Mouse (Mus musculus): ENCODE data around the gene Nkain4.

Nkain4 gene

GRCm38 (mm10) chr2:180919913-180920809, 34.3 kb downstream of the Nkain4 start:
- CTCF ChIA-PET, result interaction anchor here (0.6 to 11.8 kb wide), 14 partner anchors 8 to 692 kb away, joined by 3 to 189 read pairs (median 4); partner anchors contain the start of genes Arfgap1 (in 2 of the 4) and Nkain4 (in 2 of the 4)
- POLR2A ChIA-PET, result interaction anchor here (0.6 to 13.1 kb wide), 65 partner anchors 9 to 600 kb away, joined by 3 to 232 read pairs (median 5); partner anchors contain the start of genes Arfgap1 (in 3 of the 4), Nkain4 (in 3 of the 4), Birc7 (in 2 of the 4) and Gid8 (in 2 of the 4)

DNA sequence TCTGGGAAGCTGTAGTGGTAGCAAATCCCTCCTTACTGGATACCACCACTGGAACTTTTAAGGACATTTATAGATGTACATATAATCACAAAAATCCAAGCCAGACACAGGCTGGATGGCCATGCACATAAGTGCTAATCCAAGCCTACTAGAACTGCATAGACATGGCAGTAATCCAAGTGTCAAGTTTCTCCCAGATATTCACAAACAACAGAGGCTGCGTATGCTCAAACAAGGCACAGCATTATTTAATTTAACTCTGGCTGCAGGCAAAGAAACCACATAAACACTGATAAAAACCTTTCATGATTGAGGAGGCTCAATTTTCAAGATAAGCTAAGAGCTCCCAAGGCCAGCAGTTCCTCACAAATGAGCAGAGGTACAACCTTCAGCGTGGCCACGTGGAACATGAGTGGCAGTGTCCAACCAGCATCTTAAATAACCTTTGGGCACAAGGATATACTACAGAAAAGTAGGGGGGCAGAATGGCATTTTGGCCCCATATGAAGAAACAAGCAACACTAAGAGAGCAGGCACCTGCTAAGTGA, 38.5 kb downstream of the Nkain4 start:
- CTCF ChIA-PET, result interaction anchor here in 1 of 4 experiments (1.0 kb wide), 1 partner anchor 48 kb away, joined by 3 read pairs; no protein-coding TSS in a partner anchor
- POLR2A ChIA-PET, result interaction anchor here in 3 of 4 experiments (1.1 to 13.1 kb wide), 6 partner anchors 9 to 604 kb away, joined by 3 to 232 read pairs (median 4); partner anchors contain the start of gene Dnajc5 (in 1 of the 3)

DNA sequence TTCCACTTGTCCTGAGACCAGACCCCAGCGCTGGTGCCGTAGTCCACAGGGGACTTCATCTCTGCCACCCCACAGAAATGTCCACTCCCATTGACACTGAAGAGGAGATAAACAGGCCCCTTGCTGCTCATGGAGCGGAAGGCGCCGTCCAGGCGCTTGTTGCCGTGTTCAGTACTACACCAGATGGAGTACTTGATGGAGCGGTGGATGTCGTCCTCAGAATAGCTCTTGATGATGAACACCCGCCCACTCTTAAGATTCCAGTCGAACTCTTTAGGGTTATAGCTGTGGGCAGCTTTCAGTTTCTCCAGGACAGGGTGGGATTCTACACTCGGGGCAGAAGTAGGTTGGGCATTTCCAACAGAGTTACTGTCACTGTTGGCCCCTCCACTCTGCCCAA, 43.6 kb downstream of the Nkain4 start:
- CTCF ChIA-PET, result interaction anchor here in 1 of 4 experiments (0.9 to 1.0 kb wide), 2 partner anchors 8 to 53 kb away, joined by 4 read pairs; no protein-coding TSS in a partner anchor
- POLR2A ChIA-PET, result interaction anchor here in 3 of 4 experiments (0.9 to 14.1 kb wide), 12 partner anchors 4 to 422 kb away, joined by 3 to 232 read pairs (median 4); partner anchors contain the start of gene Ythdf1 (in 3 of the 3)

- ChIA-PET POLR2A (interaction anchor here (0.5 to 14.1 kb wide), 20 partner anchors 9 to 230 kb away, joined by 3 to 232 read pairs (median 4); partner anchors contain the start of genes Ythdf1 (in 3 of the 4), Nkain4 (in 2 of the 4), Arfgap1 (in 1 of the 4) and Chrna4 (in 1 of the 4)), CTCF (interaction anchor here in 3 of 4 experiments (0.7 to 2.2 kb wide), 8 partner anchors 10 to 99 kb away, joined by 3 to 9 read pairs (median 4); no protein-coding TSS in a partner anchor)
Measured at GRCm38 (mm10) chr2:180905556-180906221, 48.8 kb downstream of the Nkain4 start.

- CTCF ChIA-PET, result interaction anchor here in 2 of 4 experiments (0.6 to 2.2 kb wide), 6 partner anchors 9 to 86 kb away, joined by 3 to 7 read pairs (median 4); no protein-coding TSS in a partner anchor
- POLR2A ChIA-PET, result interaction anchor here (0.6 to 14.1 kb wide), 21 partner anchors 9 to 376 kb away, joined by 3 to 232 read pairs (median 5); partner anchors contain the start of genes Ythdf1 (in 4 of the 4), Nkain4 (in 2 of the 4), Arfgap1 (in 1 of the 4) and Birc7 (in 1 of the 4)
Measured at GRCm38 (mm10) chr2:180904435-180905208, 49.9 kb downstream of the Nkain4 start.

GRCm38 (mm10) chr2:180902086-180902485, 52.4 kb downstream of the Nkain4 start:
- POLR2A ChIA-PET, result interaction anchor here in 2 of 4 experiments (1.4 to 14.1 kb wide), 5 partner anchors 11 to 65 kb away, joined by 3 to 232 read pairs (median 39); partner anchors contain the start of genes Ythdf1 (in 2 of the 2) and Arfgap1 (in 1 of the 2)
- CTCF ChIA-PET, result interaction anchor here in 3 of 4 experiments (0.6 to 2.4 kb wide), 9 partner anchors 8 to 134 kb away, joined by 3 to 14 read pairs (median 4); no protein-coding TSS in a partner anchor

- CTCF ChIA-PET, result interaction anchor here in 3 of 4 experiments (0.7 to 2.4 kb wide), 3 partner anchors 9 to 469 kb away, joined by 3 to 9 read pairs (median 5); no protein-coding TSS in a partner anchor
- POLR2A ChIA-PET, result interaction anchor here in 3 of 4 experiments (1.2 to 4.0 kb wide), 5 partner anchors 12 to 66 kb away, joined by 3 to 25 read pairs (median 6); partner anchors contain the start of gene Ythdf1 (in 1 of the 3)
Measured at GRCm38 (mm10) chr2:180897857-180898256, 56.6 kb downstream of the Nkain4 start.

DNA sequence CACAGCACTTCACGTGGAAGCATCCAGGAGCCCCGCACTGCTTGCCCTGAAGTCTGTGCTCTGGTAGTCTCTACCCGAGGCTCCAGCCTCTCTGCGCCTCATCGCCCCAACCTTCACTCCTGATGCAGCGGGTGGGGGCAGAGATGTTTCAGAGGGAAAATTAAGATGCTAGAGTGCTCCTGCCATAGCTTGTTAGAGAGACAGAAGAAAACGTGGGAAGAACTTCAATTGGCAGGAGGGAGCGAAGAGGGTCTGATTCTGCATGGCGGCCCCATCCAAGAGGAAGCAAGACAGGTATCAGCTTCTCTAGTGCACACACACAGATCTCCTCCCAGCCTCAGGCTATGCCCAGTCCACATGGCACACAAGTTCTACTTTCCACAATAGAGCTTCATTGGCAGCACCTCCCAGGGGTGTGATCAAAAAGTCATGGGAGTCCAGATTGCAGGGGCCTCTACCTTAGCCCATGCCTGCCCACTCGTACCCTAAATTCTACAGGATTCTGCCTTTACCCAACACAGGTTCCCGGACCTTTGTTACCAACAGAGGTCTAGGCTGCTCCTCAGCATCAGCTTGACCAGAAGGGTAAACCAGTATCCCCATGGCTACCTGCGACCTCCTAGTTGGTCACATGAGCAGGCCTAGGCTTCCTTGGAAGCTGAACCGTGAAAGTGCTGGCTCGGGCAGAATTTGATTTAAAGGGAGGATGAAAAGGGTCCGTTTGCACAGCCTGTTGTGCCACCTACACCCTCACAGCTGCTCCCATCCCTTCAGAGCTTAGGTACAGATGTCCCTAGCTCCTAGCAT, 57.5 kb downstream of the Nkain4 start:
- POLR2A ChIA-PET, result interaction anchor here in 2 of 4 experiments (1.2 to 4.0 kb wide), 6 partner anchors 8 to 22 kb away, joined by 3 to 25 read pairs (median 16); partner anchors contain the start of gene Ythdf1 (in 1 of the 2)
- CTCF ChIA-PET, result interaction anchor here in 3 of 4 experiments (0.7 to 2.4 kb wide), 4 partner anchors 11 to 468 kb away, joined by 3 to 9 read pairs (median 5); no protein-coding TSS in a partner anchor

GRCm38 (mm10) chr2:180895837-180896525, 58.5 kb downstream of the Nkain4 start:
- POLR2A ChIA-PET, result interaction anchor here in 3 of 4 experiments (0.5 to 4.0 kb wide), 7 partner anchors 9 to 193 kb away, joined by 3 to 25 read pairs (median 15); partner anchors contain the start of gene Ythdf1 (in 1 of the 3)
- CTCF ChIA-PET, result interaction anchor here in 2 of 4 experiments (0.8 to 2.4 kb wide), 4 partner anchors 9 to 68 kb away, joined by 3 to 9 read pairs (median 4); no protein-coding TSS in a partner anchor

DNA sequence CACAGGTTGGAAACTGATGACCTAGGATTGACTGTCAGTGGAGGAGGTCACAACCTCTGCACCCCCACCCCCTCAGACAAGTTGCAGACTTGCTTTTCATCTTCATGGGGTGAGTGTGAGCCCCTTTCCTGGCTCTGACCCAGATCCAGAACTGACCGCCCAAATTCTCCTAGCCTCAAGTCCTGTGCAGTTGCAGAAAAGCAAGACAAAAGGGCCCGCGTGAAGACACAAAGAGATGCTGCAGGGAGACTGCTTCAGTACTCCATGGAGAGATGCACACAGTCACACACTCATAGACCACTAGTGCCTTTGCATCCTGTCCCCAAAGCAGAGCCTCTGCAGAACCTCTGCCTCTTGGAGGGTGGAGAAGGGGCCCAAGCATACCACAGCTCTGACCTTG, 59.2 kb downstream of the Nkain4 start:
- POLR2A ChIA-PET, result interaction anchor here in 3 of 4 experiments (0.5 to 4.0 kb wide), 5 partner anchors 10 to 193 kb away, joined by 3 to 25 read pairs (median 16); partner anchors contain the start of gene Ythdf1 (in 1 of the 3)
- CTCF ChIA-PET, result interaction anchor here in 2 of 4 experiments (1.1 to 1.6 kb wide), 4 partner anchors 10 to 69 kb away, joined by 3 to 6 read pairs (median 4); partner anchors contain the start of gene Nkain4 (in 1 of the 2)

GRCm38 (mm10) chr2:180894734-180895133, 59.8 kb downstream of the Nkain4 start:
- CTCF ChIA-PET, result interaction anchor here (0.6 to 1.8 kb wide), 14 partner anchors 8 to 940 kb away, joined by 3 to 7 read pairs (median 4); partner anchors contain the start of genes Birc7 (in 1 of the 4) and Nkain4 (in 1 of the 4)
- POLR2A ChIA-PET, result interaction anchor here in 3 of 4 experiments (1.1 to 3.8 kb wide), 5 partner anchors 10 to 142 kb away, joined by 3 to 18 read pairs (median 5); partner anchors contain the start of gene Ythdf1 (in 1 of the 3)

DNA sequence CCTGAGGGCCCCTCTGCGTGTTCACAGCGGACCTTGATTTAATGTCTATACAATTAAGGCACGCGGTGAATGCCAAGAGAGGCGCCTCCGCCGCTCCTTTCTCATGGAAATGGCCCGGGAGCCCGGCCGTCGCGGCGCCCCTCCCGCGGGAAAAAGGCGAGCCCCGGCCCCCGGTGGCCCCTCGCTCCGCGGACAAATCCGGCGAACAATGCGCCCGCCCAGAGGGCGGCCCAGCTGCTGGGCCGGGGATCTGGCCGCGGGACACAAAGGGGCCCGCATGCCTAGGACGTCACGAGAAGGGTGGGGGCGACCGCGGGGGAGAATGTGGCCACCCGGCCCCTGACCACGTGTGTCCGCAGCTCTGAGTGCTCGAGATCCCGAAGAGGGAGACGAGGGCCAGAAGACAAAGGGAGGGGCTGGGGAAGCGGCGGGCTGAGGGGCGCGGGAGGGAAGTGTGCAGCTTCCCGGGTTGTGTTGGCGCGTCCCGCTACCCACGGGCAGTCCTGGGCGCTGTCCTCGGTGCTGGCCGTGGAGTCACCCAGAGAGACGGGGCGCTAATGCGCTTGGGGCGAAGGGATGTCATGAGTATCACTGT, 60.4 kb downstream of the Nkain4 start:
- POLR2A ChIA-PET, result interaction anchor here in 3 of 4 experiments (0.9 to 3.8 kb wide), 10 partner anchors 10 to 183 kb away, joined by 3 to 18 read pairs (median 4); partner anchors contain the start of gene Ythdf1 (in 3 of the 3)
- CTCF ChIA-PET, result interaction anchor here (0.5 to 1.8 kb wide), 17 partner anchors 9 to 939 kb away, joined by 3 to 7 read pairs (median 4); partner anchors contain the start of genes Birc7 (in 1 of the 4) and Nkain4 (in 1 of the 4)

- ChIA-PET POLR2A (interaction anchor here (0.6 to 3.8 kb wide), 12 partner anchors 10 to 182 kb away, joined by 3 to 18 read pairs (median 4); partner anchors contain the start of gene Ythdf1 (in 3 of the 4)), CTCF (interaction anchor here in 3 of 4 experiments (0.5 to 1.8 kb wide), 12 partner anchors 9 to 436 kb away, joined by 3 to 7 read pairs (median 3); no protein-coding TSS in a partner anchor)
Measured at GRCm38 (mm10) chr2:180893537-180894028, 60.9 kb downstream of the Nkain4 start.
